Mouse (Mus musculus): ENCODE data around the gene R3hdm1. TPM values are rescaled to one million over a fixed set of nuclear protein-coding genes. Genes with fewer than 3 reads are reported as not detected.

The R3hdm1 gene
- polyA plus RNA-seq (2015; fragmentation: Nextera tagmentation; extraction: Ambion mirVana), result 33.7 and 39.5 TPM in 2 replicates

GRCm38 (mm10) chr1:128102641-128103461 lies at the start of gene R3hdm1, which contains the start of gene Zranb3:
TSS of gene R3hdm1 (plus strand) at chr1:128103301.
TSS of gene Zranb3 (minus strand) at chr1:128103047.
- no peaks in the 10 kb centered on the region for H3K27me3 ChIP-seq
- H3K36me3 ChIP-seq, result no peaks in the 10 kb centered on the region
- peaks cover 49% of the 10 kb centered on the region for H3K4me1 ChIP-seq (replicated peaks)
- H3K27ac ChIP-seq, result peak within 1 kb of the TSS; percentile 94
- H3K4me3 ChIP-seq (replicated peaks), result peak within 1 kb of the TSS; percentile 81
- ATAC-seq (ENCODE audit: low read depth) (peak; percentile 88), DNase-seq (peak; percentile 98)
- H3K9ac ChIP-seq, result peak within 1 kb of the TSS; percentile 93
- peak within 1 kb of the TSS; percentile 79 for H3K4me2 ChIP-seq
- under 1% methylated on average over 43 of the region's 43 CpGs for WGBS (ENCODE audit: insufficient replicate concordance)
- no peaks in the 10 kb centered on the region for H3K9me3 ChIP-seq (replicated peaks)

DNA sequence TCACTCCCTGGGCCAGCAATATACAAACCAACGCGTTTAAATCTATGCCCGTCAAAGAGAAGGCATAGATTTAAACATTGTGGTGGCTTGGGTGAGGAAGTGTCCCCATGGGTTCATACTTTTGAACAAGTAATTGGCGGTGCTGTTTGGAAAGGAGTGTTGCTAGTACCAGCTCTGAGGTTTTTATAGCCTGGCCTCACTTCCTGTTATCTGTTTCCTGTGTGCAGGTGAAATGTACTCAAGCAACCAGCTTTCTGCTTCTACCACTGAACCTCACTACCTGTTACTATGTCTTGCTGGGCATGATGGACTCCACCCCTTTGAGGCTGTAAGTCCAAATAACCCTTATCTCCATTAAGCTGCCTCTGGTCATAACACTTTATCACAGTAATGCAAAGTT lies 45.8 kb upstream of the R3hdm1 start:
- no peak overlapping the region for H3K4me3 ChIP-seq (replicated peaks)
- ATAC-seq (ENCODE audit: low read depth) (no peak), DNase-seq (no peak)
- H3K4me1 ChIP-seq (replicated peaks), result peaks cover 12% of the 10 kb centered on the region
- H3K4me2 ChIP-seq, result no peak overlapping the region
- H3K36me3 ChIP-seq, result peaks cover 5% of the 10 kb centered on the region; the same call in 1 of the 2 replicates
- no peak overlapping the region for H3K27ac ChIP-seq
- H3K9me3 ChIP-seq (replicated peaks), result no peaks in the 10 kb centered on the region
- H3K9ac ChIP-seq, result no peak overlapping the region
- no peaks in the 10 kb centered on the region for H3K27me3 ChIP-seq
- 76% methylated on average over 4 of the region's 4 CpGs for WGBS (ENCODE audit: insufficient replicate concordance)

GRCm38 (mm10) chr1:128058625-128059024 lies 44.5 kb upstream of the R3hdm1 start:
- H3K4me1 ChIP-seq (replicated peaks), result peaks cover 15% of the 10 kb centered on the region
- DNase-seq (no peak), ATAC-seq (ENCODE audit: low read depth) (no peak)
- WGBS (ENCODE audit: insufficient replicate concordance), result 80% methylated on average over 5 of the region's 5 CpGs
- H3K9me3 ChIP-seq (replicated peaks), result no peaks in the 10 kb centered on the region
- H3K4me2 ChIP-seq, result no peak overlapping the region
- no peak overlapping the region for H3K9ac ChIP-seq
- H3K4me3 ChIP-seq (replicated peaks), result no peak overlapping the region
- no peak overlapping the region for H3K27ac ChIP-seq
- H3K36me3 ChIP-seq, result peaks cover 5% of the 10 kb centered on the region; the same call in 1 of the 2 replicates
- H3K27me3 ChIP-seq, result no peaks in the 10 kb centered on the region

- 51% methylated on average over 8 of the region's 8 CpGs for WGBS (ENCODE audit: insufficient replicate concordance)
- peaks cover 17% of the 10 kb centered on the region for H3K4me1 ChIP-seq (replicated peaks)
- no peak for ATAC-seq (ENCODE audit: low read depth)
- H3K4me3 ChIP-seq (replicated peaks), result no peak overlapping the region
- H3K9ac ChIP-seq, result no peak overlapping the region
- no peak for DNase-seq
- no peak overlapping the region for H3K4me2 ChIP-seq
- H3K27ac ChIP-seq, result no peak overlapping the region
- H3K36me3 ChIP-seq, result peaks cover 5% of the 10 kb centered on the region; the same call in 1 of the 2 replicates
- H3K9me3 ChIP-seq (replicated peaks), result no peaks in the 10 kb centered on the region
- H3K27me3 ChIP-seq, result no peaks in the 10 kb centered on the region
Measured at GRCm38 (mm10) chr1:128060655-128061344, 42.3 kb upstream of the R3hdm1 start.

GRCm38 (mm10) chr1:128061401-128061800 lies 41.7 kb upstream of the R3hdm1 start:
- no peaks in the 10 kb centered on the region for H3K27me3 ChIP-seq
- H3K9ac ChIP-seq, result no peak overlapping the region
- H3K27ac ChIP-seq, result no peak overlapping the region
- DNase-seq (no peak), ATAC-seq (ENCODE audit: low read depth) (no peak)
- H3K4me2 ChIP-seq, result no peak overlapping the region
- WGBS (ENCODE audit: insufficient replicate concordance), result 60% methylated on average over 1 of the region's 1 CpGs
- H3K4me1 ChIP-seq (replicated peaks), result peaks cover 17% of the 10 kb centered on the region
- no peaks in the 10 kb centered on the region for H3K9me3 ChIP-seq (replicated peaks)
- peaks cover 5% of the 10 kb centered on the region; the same call in 1 of the 2 replicates for H3K36me3 ChIP-seq
- H3K4me3 ChIP-seq (replicated peaks), result no peak overlapping the region

DNA sequence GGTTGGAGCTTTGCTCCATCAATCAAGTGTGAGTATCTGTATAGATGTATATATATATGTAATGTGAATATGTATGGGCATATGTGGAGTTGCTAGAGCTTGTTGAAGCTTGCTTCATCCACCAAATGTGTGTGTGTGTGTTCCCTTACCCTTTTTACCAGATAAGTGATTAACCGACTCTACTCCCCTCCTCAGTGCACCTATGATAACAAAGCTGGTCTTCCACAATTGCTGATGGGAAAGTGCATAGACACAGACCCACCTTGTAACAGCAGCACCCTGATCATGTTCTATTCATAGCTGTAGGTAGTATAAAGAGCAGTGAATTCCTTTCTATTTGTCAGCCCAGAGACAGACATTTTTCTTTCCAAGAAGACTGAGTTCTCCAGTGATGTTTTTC lies 40.9 kb upstream of the R3hdm1 start:
- H3K36me3 ChIP-seq, result peaks cover 11% of the 10 kb centered on the region; the same call in 1 of the 2 replicates
- no peak overlapping the region for H3K9ac ChIP-seq
- H3K9me3 ChIP-seq (replicated peaks), result no peaks in the 10 kb centered on the region
- ATAC-seq (ENCODE audit: low read depth) (peak; percentile 48; the same call in 1 of the 2 replicates), DNase-seq (no peak)
- H3K4me2 ChIP-seq, result no peak overlapping the region
- no peak overlapping the region for H3K4me3 ChIP-seq (replicated peaks)
- peaks cover 17% of the 10 kb centered on the region for H3K4me1 ChIP-seq (replicated peaks)
- no peak overlapping the region for H3K27ac ChIP-seq
- no peaks in the 10 kb centered on the region for H3K27me3 ChIP-seq
- 26% methylated on average over 1 of the region's 1 CpGs for WGBS (ENCODE audit: insufficient replicate concordance)

- DNase-seq (no peak), ATAC-seq (ENCODE audit: low read depth) (no peak)
- Histone ChIP-seq H3K4me2 (no peak overlapping the region), H3K9me3 (replicated peaks) (no peaks in the 10 kb centered on the region), H3K4me3 (replicated peaks) (no peak overlapping the region), H3K27ac (no peak overlapping the region), H3K36me3 (peaks cover 7% of the 10 kb centered on the region; the same call in 1 of the 2 replicates), H3K27me3 (no peaks in the 10 kb centered on the region), H3K4me1 (replicated peaks) (peaks cover 35% of the 10 kb centered on the region), H3K9ac (no peak overlapping the region)
- WGBS (ENCODE audit: insufficient replicate concordance), result 86% methylated on average over 6 of the region's 6 CpGs
Measured at GRCm38 (mm10) chr1:128064716-128065115, 38.4 kb upstream of the R3hdm1 start.

- ATAC-seq (ENCODE audit: low read depth), result peak; percentile 92
- 25% methylated on average over 2 of the region's 2 CpGs for WGBS (ENCODE audit: insufficient replicate concordance)
- Histone ChIP-seq H3K4me1 (replicated peaks) (peaks cover 25% of the 10 kb centered on the region), H3K4me3 (replicated peaks) (no peak overlapping the region), H3K27ac (peak overlapping the region; percentile 58), H3K9ac (no peak overlapping the region), H3K36me3 (peaks cover 7% of the 10 kb centered on the region; the same call in 1 of the 2 replicates), H3K9me3 (replicated peaks) (no peaks in the 10 kb centered on the region), H3K4me2 (no peak overlapping the region), H3K27me3 (no peaks in the 10 kb centered on the region)
- DNase-seq, result no peak
Measured at GRCm38 (mm10) chr1:128068945-128069397, 34.1 kb upstream of the R3hdm1 start.

DNA sequence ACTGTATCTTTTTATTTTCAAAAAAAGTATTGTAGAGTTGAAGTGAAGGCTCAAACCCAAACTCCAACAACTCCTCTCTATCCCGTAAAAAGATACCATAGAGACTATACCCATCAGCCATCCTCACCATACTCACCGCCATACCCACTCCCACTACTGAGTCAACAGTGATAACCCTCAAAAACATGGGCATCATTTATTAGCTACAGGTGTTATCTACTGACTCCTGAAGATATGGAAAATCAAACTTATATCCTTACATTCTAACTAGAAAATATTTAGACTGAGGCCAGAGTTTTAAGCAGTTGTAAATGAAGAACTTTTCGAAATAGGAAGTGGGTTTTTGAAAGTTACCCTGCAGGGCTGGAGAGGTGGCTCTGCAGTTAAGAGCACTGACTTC lies 33.1 kb upstream of the R3hdm1 start:
- Histone ChIP-seq H3K27me3 (no peaks in the 10 kb centered on the region), H3K4me2 (no peak overlapping the region), H3K27ac (no peak overlapping the region), H3K9me3 (replicated peaks) (no peaks in the 10 kb centered on the region), H3K9ac (no peak overlapping the region), H3K36me3 (peaks cover 7% of the 10 kb centered on the region; the same call in 1 of the 2 replicates), H3K4me1 (replicated peaks) (peaks cover 22% of the 10 kb centered on the region), H3K4me3 (replicated peaks) (no peak overlapping the region)
- ATAC-seq (ENCODE audit: low read depth), result no peak
- DNase-seq, result no peak
- WGBS (ENCODE audit: insufficient replicate concordance), result 78% methylated on average over 3 of the region's 3 CpGs

DNA sequence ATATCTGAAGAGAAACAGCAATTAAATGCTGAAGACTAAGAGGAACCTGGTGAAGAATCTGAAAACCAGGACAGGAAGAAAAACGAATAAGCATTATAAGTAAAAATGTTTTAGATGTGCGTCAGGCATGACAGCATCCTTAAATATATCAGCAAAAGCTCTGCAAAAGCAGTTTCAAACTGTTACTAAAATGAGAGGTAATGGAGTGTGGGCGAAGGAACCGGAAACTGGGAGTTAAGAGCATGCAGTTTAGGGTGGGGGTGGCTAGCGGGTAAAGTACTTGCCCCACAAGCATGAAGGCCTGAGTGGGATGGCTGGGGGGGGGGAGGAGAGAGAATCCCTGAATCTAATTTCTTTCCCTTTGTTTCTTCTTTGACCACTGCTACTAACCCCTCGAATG lies 30.1 kb upstream of the R3hdm1 start:
- Histone ChIP-seq H3K9ac (no peak overlapping the region), H3K36me3 (0 out of 2 replicates have a peak, but pooled peaks cover 3% of the 10 kb centered on the region), H3K27me3 (no peaks in the 10 kb centered on the region), H3K9me3 (replicated peaks) (no peaks in the 10 kb centered on the region), H3K4me3 (replicated peaks) (no peak overlapping the region), H3K4me1 (replicated peaks) (peaks cover 19% of the 10 kb centered on the region), H3K4me2 (no peak overlapping the region), H3K27ac (no peak overlapping the region)
- DNase-seq (no peak), ATAC-seq (ENCODE audit: low read depth) (no peak)
- 79% methylated on average over 6 of the region's 6 CpGs for WGBS (ENCODE audit: insufficient replicate concordance)

DNA sequence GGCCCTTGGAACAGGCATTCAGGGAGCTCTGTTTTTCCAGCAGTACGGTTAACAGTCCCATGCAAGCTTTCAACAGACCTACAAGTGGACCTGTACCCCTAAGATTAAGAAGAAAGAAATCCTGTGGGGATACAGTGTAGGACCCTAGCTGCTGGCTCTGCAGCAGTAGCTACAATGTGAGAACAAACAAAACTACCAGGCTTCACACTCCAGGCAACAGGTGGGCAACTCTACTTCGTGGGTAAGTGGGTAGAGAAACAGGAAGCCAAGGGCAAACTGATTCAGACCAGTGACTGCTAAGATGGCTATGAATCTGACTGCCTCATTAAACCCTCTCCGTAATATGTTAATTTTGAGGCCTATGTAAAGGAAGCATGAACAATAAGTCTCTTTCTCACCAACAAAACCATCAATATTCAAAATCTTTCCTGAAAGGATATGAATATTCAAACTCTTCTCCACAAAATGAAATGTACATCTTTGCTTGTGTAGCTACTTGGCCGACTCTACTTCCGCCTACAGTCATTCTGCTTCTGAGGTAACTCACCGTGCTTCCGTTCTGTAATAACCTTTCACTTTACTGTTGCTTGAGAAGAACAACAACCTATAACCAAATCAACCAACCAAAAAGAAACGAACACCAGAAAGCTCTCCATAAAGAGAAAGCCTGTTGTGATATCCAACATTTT lies 26.2 kb upstream of the R3hdm1 start:
- Histone ChIP-seq H3K27me3 (no peaks in the 10 kb centered on the region), H3K4me3 (replicated peaks) (no peak overlapping the region), H3K27ac (no peak overlapping the region), H3K9ac (no peak overlapping the region), H3K4me1 (replicated peaks) (peaks cover 6% of the 10 kb centered on the region; the same call in 1 of the 2 replicates), H3K9me3 (replicated peaks) (no peaks in the 10 kb centered on the region), H3K36me3 (0 out of 2 replicates have a peak, but pooled peaks cover 3% of the 10 kb centered on the region), H3K4me2 (no peak overlapping the region)
- DNase-seq, result no peak
- no peak for ATAC-seq (ENCODE audit: low read depth)
- WGBS (ENCODE audit: insufficient replicate concordance), result 73% methylated on average over 8 of the region's 8 CpGs
